Mouse (Mus musculus): ENCODE measurements around the gene Gpr107. TPM values are rescaled to one million over a fixed set of nuclear protein-coding genes. Genes with fewer than 3 reads are reported as not detected.

Gpr107 gene
- polyA plus RNA-seq, 1 experiment from 2014 or later = 31.1 TPM

DNA sequence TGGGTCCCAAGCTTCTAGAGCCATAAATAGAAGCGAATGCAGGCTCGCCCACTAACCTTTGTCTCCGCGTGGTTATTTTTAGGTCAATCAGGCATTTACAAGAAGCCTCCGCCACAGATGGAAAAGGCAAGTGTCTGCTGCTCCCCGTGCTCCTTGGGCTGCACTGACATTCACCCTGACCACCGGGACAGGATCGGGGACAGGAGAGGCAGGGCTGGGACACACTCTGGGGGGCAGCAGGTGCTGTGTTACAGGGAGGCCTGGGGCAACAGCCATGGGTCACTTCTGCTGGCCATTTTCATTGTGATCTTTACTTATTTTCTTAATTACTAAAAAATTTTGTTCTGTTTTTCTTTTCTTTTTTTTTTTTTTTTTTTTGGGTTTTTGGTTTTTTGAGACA lies 39.6 kb downstream of the Gpr107 start:
- peaks cover 36% of the 10 kb centered on the region for H3K36me3 ChIP-seq
- no peak overlapping the region for H3K4me2 ChIP-seq (replicated peaks)
- H3K4me1 ChIP-seq (replicated peaks) = no peaks in the 10 kb centered on the region
- 69% methylated on average over 8 of the region's 8 CpGs for WGBS
- no peak overlapping the region for H3K4me3 ChIP-seq (replicated peaks)
- H3K27ac ChIP-seq = no peak overlapping the region
- H3K9me3 ChIP-seq = no peaks in the 10 kb centered on the region
- H3K27me3 ChIP-seq (replicated peaks) = no peaks in the 10 kb centered on the region
- ATAC-seq = no peak
- no peak overlapping the region for H3K9ac ChIP-seq

DNA sequence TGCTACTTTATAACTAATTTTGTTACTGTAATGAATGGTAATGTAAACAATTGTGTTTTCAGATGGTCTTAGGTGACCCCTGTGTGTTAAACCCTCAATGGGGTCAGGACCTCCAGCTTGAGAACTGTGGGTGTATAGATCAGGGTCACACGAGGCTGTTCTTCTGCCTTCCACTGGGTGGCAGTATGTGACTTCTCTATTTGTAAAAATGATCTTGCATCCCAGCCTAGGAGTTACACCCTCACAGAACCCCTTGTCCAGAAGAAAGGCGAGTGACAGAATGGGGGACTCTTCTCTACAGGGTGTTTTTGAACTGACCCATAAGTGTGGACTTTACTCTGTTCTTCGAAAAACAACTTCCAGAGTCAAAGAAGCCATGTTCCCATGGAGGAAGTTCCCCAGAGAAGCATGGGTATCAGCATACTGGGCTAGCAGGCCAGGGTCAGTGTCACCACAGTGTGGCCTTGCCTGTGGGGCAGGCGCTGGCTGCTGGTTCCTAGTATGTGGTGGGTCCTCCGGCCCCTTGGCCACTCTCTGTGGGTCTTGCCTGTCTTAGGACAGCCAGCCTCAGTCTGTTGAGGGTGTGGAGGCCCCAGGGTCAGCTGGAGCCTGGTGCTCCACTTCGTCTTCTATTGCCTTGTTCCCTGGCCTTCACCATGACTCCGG lies 42.4 kb downstream of the Gpr107 start:
- WGBS = 70% methylated on average over 7 of the region's 7 CpGs
- peaks cover 27% of the 10 kb centered on the region for H3K36me3 ChIP-seq
- no peak; the same call in 1 of the 2 replicates for ATAC-seq
- no peak overlapping the region for H3K4me2 ChIP-seq (replicated peaks)
- no peaks in the 10 kb centered on the region for H3K27me3 ChIP-seq (replicated peaks)
- no peak overlapping the region for H3K27ac ChIP-seq
- H3K4me3 ChIP-seq (replicated peaks) = no peak overlapping the region
- H3K9ac ChIP-seq = no peak overlapping the region
- no peaks in the 10 kb centered on the region for H3K4me1 ChIP-seq (replicated peaks)
- H3K9me3 ChIP-seq = no peaks in the 10 kb centered on the region

DNA sequence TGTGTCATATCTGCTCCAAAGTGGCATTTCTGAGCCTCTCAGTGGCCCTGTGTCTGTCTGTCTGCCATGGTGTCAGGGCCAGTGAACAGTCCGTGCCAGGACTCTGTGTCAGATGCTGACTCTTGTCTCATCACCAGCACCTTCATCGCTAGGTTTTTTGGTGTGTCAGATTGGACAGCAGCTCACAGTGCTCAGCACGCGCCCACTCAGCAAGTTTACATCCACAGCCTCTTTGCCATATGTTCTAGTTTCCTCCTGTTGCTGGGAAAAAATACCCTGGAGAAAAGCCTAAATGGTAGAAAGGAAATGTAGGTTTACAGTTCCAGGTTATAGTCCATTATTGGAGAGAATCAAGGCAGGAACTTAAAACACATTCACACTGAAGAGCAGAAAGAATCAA lies 46.5 kb downstream of the Gpr107 start:
- ATAC-seq = no peak
- no peak overlapping the region for H3K4me3 ChIP-seq (replicated peaks)

DNA sequence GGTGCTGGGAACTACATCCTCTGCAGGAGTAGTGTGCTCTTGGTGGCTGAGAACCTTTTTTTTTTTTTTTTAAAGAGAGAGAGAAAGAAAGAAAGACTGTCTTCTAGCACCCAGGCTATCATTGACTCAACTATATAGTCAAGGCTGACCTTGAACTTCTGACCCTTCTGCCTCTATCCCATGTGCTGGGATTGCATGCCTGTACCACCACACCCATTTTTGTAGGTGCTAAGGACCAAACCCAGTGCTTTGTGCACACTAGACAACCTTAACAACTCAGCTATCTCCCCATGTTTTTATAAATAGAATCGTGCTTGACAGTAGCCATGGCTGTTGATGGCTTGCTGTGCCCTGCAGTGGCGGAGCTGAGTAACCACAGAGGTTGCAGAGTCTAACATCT lies 47.9 kb downstream of the Gpr107 start:
- 82% methylated on average over 2 of the region's 2 CpGs for WGBS

More for the DNA sequence above, 46.5 kb downstream of the Gpr107 start:
- Histone ChIP-seq H3K9ac (no peak overlapping the region), H3K9me3 (no peaks in the 10 kb centered on the region), H3K4me1 (replicated peaks) (peaks cover 5% of the 10 kb centered on the region; the same call in 1 of the 2 replicates), H3K36me3 (peaks cover 8% of the 10 kb centered on the region; the same call in 1 of the 2 replicates), H3K27ac (no peak overlapping the region), H3K27me3 (replicated peaks) (no peaks in the 10 kb centered on the region), H3K4me2 (replicated peaks) (no peak overlapping the region)
- WGBS = 87% methylated on average over 4 of the region's 4 CpGs

DNA sequence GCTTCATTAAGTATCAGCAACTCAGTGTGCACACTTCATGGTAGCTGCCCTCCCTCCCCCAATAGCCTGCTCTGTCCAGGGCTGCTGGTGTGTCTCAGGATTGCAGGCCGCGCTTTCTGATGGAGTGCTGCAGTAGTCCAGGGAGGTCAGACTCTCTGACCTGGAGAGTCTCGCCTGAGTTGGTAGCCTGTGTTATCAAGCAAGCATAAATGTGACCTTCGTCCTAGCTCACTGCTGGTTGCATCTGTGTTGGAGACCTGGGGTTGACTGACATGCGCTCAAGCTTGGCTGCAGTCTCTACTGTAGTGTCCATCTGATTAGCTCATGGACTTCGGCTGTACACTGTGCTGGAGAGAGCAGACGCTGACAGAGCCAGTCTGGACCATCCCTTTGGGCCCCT lies 49.7 kb downstream of the Gpr107 start:
- Histone ChIP-seq H3K27me3 (replicated peaks) (no peaks in the 10 kb centered on the region), H3K9me3 (no peaks in the 10 kb centered on the region), H3K4me2 (replicated peaks) (no peak overlapping the region), H3K4me3 (replicated peaks) (no peak overlapping the region), H3K36me3 (0 out of 2 replicates have a peak, but pooled peaks cover 5% of the 10 kb centered on the region), H3K4me1 (replicated peaks) (peaks cover 5% of the 10 kb centered on the region; the same call in 1 of the 2 replicates), H3K9ac (no peak overlapping the region), H3K27ac (no peak overlapping the region)
- WGBS = 62% methylated on average over 7 of the region's 7 CpGs
- peak; percentile 78 for ATAC-seq

More for the DNA sequence above, 47.9 kb downstream of the Gpr107 start:
- Histone ChIP-seq H3K36me3 (peaks cover 8% of the 10 kb centered on the region; the same call in 1 of the 2 replicates), H3K4me1 (replicated peaks) (peaks cover 5% of the 10 kb centered on the region; the same call in 1 of the 2 replicates), H3K9me3 (no peaks in the 10 kb centered on the region), H3K4me3 (replicated peaks) (no peak overlapping the region), H3K27ac (no peak overlapping the region), H3K9ac (no peak overlapping the region), H3K4me2 (replicated peaks) (no peak overlapping the region), H3K27me3 (replicated peaks) (no peaks in the 10 kb centered on the region)
- no peak for ATAC-seq

DNA sequence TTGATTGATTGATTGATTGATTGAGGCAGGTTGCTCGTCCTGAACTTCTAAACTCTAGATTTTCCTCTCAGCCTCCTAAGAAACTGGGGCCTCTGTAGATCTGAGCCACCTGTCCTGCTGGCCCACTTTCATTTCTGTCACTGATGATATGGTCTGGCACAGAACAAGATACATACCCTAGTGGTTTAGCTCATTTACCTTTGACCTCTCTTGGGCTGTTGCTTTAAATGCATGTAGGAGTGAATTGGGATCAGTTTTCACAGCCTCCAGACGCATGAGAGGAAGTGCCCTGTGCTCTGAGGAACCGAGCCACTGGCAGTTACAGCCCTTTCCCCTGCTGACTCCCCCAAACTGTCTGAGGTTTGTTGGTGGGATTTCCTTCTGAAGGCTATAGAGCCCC lies 50.2 kb downstream of the Gpr107 start:
- Histone ChIP-seq H3K9ac (no peak overlapping the region), H3K4me1 (replicated peaks) (peaks cover 5% of the 10 kb centered on the region; the same call in 1 of the 2 replicates), H3K9me3 (no peaks in the 10 kb centered on the region), H3K36me3 (peaks cover 8% of the 10 kb centered on the region; the same call in 1 of the 2 replicates), H3K27me3 (replicated peaks) (no peaks in the 10 kb centered on the region), H3K27ac (no peak overlapping the region), H3K4me2 (replicated peaks) (no peak overlapping the region), H3K4me3 (replicated peaks) (no peak overlapping the region)
- ATAC-seq = peak; percentile 39; the same call in 1 of the 2 replicates
- 39% methylated on average over 3 of the region's 3 CpGs for WGBS

DNA sequence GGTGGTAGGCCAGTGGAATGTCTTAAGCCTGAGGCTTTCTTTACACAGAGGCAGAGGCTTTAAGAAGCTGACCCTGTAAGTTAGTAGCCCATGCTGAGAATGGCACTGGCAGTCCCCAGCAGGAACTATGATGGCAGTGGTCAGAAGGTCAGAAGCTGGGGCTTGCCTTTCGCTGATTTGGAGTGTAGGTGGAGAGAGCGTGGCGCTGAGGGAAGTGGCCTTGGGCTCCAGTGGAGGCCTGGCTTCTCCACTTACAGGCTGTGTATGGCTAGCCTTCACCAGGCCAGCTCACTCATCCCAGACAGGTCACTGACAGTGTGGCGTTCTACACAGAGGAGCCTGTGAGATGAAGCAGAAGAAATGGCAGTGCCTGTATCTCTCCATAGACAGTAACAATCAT lies 50.8 kb downstream of the Gpr107 start:
- ATAC-seq = no peak
- Histone ChIP-seq H3K27me3 (replicated peaks) (no peaks in the 10 kb centered on the region), H3K4me3 (replicated peaks) (no peak overlapping the region), H3K27ac (no peak overlapping the region), H3K4me2 (replicated peaks) (no peak overlapping the region), H3K9ac (no peak overlapping the region), H3K36me3 (peaks cover 3% of the 10 kb centered on the region; the same call in 1 of the 2 replicates), H3K4me1 (replicated peaks) (peaks cover 5% of the 10 kb centered on the region; the same call in 1 of the 2 replicates), H3K9me3 (no peaks in the 10 kb centered on the region)
- 84% methylated on average over 4 of the region's 4 CpGs for WGBS

DNA sequence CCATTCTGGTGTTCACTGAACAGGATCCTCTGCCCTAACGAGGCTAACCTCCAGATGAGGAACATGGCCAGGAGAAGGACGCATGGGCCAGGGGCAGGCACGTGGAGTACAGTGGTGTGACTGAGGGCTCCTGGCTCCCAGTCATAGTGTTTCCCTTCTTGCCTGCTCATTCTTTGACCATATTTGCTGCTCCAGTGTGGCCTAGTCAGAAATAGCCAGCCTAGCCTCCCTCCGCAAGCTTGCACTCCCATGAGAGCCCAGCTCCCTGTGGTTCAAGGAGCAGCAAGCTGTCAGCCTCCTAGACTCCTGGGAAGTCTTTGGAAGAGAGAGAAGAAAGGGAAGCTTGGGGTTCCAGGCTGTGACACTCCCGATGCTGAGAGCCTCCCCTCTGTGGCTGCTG lies 52.6 kb downstream of the Gpr107 start:
- Histone ChIP-seq H3K9ac (no peak overlapping the region), H3K36me3 (peaks cover 12% of the 10 kb centered on the region), H3K4me3 (replicated peaks) (no peak overlapping the region), H3K4me1 (replicated peaks) (peaks cover 5% of the 10 kb centered on the region; the same call in 1 of the 2 replicates), H3K4me2 (replicated peaks) (no peak overlapping the region), H3K9me3 (no peaks in the 10 kb centered on the region), H3K27ac (no peak overlapping the region), H3K27me3 (replicated peaks) (no peaks in the 10 kb centered on the region)
- ATAC-seq = no peak
- WGBS = 87% methylated on average over 5 of the region's 5 CpGs

DNA sequence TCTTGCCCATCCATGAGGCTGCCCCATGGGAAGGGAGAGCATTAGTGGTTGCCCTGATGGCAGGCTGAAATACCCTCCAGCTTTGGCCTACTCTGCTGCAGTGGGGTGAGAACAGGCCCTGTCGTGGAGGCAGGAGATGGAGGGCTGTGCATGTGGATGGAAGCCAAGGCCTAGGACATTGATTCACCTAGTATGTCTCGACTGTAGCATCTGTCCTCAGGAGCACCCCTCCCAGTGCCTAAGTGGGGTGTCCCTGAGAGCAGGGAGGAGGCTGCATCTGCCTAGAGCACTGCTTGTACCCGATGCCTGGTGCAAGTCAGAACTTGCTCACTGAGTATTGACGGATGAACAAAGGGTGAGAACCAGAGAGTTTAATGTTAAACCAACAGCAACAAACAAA lies 54.1 kb downstream of the Gpr107 start:
- no peak overlapping the region for H3K4me3 ChIP-seq (replicated peaks)
- no peak overlapping the region for H3K27ac ChIP-seq
- H3K4me1 ChIP-seq (replicated peaks) = peaks cover 5% of the 10 kb centered on the region; the same call in 1 of the 2 replicates
- H3K9ac ChIP-seq = no peak overlapping the region
- ATAC-seq = no peak
- H3K9me3 ChIP-seq = no peaks in the 10 kb centered on the region
- H3K27me3 ChIP-seq (replicated peaks) = no peaks in the 10 kb centered on the region
- 73% methylated on average over 4 of the region's 4 CpGs for WGBS
- no peak overlapping the region for H3K4me2 ChIP-seq (replicated peaks)
- peaks cover 17% of the 10 kb centered on the region for H3K36me3 ChIP-seq

DNA sequence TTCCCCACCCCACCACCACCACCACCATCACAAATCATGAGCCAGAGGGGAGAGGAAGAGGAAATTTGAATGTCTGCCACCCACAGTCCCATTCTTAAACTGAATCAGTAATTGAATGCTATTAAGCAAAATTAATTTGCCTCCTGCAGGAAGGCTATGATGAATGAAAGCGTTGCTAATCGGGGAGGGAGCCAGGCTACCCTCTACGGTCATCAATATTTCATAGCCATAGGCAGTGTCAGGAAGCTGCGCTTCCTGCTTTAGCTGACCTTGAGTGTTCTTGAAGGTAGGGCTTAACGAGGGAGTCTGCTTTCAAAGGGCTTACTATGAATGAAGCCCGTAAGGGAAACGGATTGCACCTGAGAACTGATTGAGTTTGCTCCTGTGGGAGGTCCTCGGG lies 54.8 kb downstream of the Gpr107 start:
- no peak for ATAC-seq
- WGBS = 63% methylated on average over 8 of the region's 8 CpGs
- Histone ChIP-seq H3K27me3 (replicated peaks) (no peaks in the 10 kb centered on the region), H3K4me1 (replicated peaks) (peaks cover 5% of the 10 kb centered on the region; the same call in 1 of the 2 replicates), H3K4me2 (replicated peaks) (no peak overlapping the region), H3K4me3 (replicated peaks) (no peak overlapping the region), H3K9me3 (no peaks in the 10 kb centered on the region), H3K36me3 (peaks cover 17% of the 10 kb centered on the region), H3K9ac (no peak overlapping the region), H3K27ac (no peak overlapping the region)

DNA sequence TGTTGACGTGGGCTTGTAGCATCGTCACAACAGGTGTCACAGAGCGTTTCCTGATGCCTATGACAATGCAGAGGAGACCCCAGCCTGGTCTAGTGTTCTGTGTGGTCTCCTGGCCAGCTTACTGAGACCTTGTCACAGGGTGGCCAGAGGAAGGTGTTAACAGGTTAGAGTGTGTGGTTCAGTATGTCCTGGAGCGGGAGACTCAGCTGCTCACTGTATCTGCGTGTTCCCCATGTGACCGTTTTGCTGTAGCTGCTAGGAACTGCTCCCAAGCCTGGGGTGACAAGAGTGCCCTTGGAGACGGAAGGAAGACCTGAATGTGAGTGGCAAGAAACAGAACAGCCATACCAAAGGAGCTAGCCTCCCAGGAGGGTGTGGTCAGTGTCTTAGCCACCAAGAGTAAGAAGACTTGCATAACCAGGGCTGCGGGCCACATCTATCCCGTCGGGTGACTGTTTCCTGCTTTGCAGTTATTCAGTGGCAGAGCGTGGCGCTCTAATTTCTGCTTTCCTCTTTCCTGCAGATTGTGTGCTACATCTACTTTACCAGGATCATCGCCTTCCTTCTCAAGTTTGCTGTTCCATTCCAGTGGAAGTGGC lies 56.5 kb downstream of the Gpr107 start:
- Histone ChIP-seq H3K36me3 (peaks cover 17% of the 10 kb centered on the region), H3K27me3 (replicated peaks) (no peaks in the 10 kb centered on the region), H3K9ac (no peak overlapping the region), H3K4me3 (replicated peaks) (no peak overlapping the region), H3K4me2 (replicated peaks) (no peak overlapping the region), H3K4me1 (replicated peaks) (no peaks in the 10 kb centered on the region), H3K9me3 (no peaks in the 10 kb centered on the region), H3K27ac (no peak overlapping the region)
- no peak for ATAC-seq
- 88% methylated on average over 13 of the region's 13 CpGs for WGBS

DNA sequence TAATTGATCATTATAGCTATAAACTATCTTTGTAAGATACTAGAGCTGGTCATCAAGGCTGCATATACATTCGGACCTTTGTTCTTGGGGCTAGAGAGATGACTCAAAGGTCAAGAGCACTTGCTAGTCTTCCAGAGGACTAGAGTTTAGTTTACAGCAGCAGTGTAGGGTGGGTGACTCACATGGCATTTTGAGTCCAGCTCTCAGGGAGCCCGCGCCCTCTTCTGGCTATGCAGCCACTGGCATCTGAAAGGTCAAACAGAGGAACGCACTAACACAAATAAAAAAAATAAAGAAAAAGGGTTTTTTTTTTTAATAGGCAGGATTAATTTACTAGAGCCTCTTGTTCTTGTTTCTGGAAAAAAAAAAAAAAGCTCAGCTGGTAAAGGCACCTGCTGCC lies 57.4 kb downstream of the Gpr107 start:
- Histone ChIP-seq H3K4me1 (replicated peaks) (no peaks in the 10 kb centered on the region), H3K4me3 (replicated peaks) (no peak overlapping the region), H3K9ac (no peak overlapping the region), H3K27me3 (replicated peaks) (no peaks in the 10 kb centered on the region), H3K36me3 (peaks cover 17% of the 10 kb centered on the region), H3K27ac (no peak overlapping the region), H3K4me2 (replicated peaks) (no peak overlapping the region), H3K9me3 (no peaks in the 10 kb centered on the region)
- WGBS = 85% methylated on average over 4 of the region's 4 CpGs
- no peak for ATAC-seq
